Mouse (Mus musculus): ENCODE results near the gene Ran. TPM values are rescaled to one million over a fixed set of nuclear protein-coding genes. Genes with fewer than 3 reads are reported as not detected.

The Ran gene
- polyA plus RNA-seq, 1 experiment from 2014 or later: 948 TPM

- no peak for ATAC-seq (ENCODE audit: low FRiP score)
- no peak for DNase-seq (ENCODE audit: low spot score, missing footprints)
- Histone ChIP-seq H3K36me3 (ENCODE audit: control insufficient read depth, insufficient read depth, low read length) (peaks cover 13% of the 10 kb centered on the region; the same call in 1 of the 2 replicates), H3K4me1 (ENCODE audit: control insufficient read depth, insufficient read depth, low read length) (peaks cover 4% of the 10 kb centered on the region), H3K27ac (ENCODE audit: low read depth, low read length) (no peak overlapping the region), H3K9ac (ENCODE audit: low read length) (no peak overlapping the region), H3K9me3 (ENCODE audit: control insufficient read depth, low read length) (no peaks in the 10 kb centered on the region), H3K27me3 (ENCODE audit: control insufficient read depth, insufficient read depth, low read length) (no peaks in the 10 kb centered on the region), H3K4me3 (ENCODE audit: low read depth, low read length) (no peak overlapping the region), H3K4me2 (no peak overlapping the region)
- 53% methylated on average over 2 of the region's 2 CpGs for WGBS
These were observed 5.2 kb downstream of the Ran start for GRCm38 (mm10) chr5:129025048-129025447.

- Histone ChIP-seq H3K4me2 (no peak overlapping the region), H3K4me3 (ENCODE audit: low read depth, low read length) (no peak overlapping the region), H3K36me3 (ENCODE audit: control insufficient read depth, insufficient read depth, low read length) (peaks cover 13% of the 10 kb centered on the region; the same call in 1 of the 2 replicates), H3K9ac (ENCODE audit: low read length) (no peak overlapping the region), H3K9me3 (ENCODE audit: control insufficient read depth, low read length) (no peaks in the 10 kb centered on the region), H3K4me1 (ENCODE audit: control insufficient read depth, insufficient read depth, low read length) (peaks cover 4% of the 10 kb centered on the region), H3K27ac (ENCODE audit: low read depth, low read length) (no peak overlapping the region), H3K27me3 (ENCODE audit: control insufficient read depth, insufficient read depth, low read length) (no peaks in the 10 kb centered on the region)
- ATAC-seq (ENCODE audit: low FRiP score) (no peak), DNase-seq (ENCODE audit: low spot score, missing footprints) (peak; percentile 89)
- WGBS: 97% methylated on average over 2 of the region's 2 CpGs
These were observed 5.9 kb downstream of the Ran start for GRCm38 (mm10) chr5:129025725-129026124.

- WGBS: 96% methylated on average over 3 of the region's 3 CpGs
- H3K4me1 ChIP-seq (ENCODE audit: control insufficient read depth, insufficient read depth, low read length): peaks cover 4% of the 10 kb centered on the region
- no peaks in the 10 kb centered on the region for H3K9me3 ChIP-seq (ENCODE audit: control insufficient read depth, low read length)
- ATAC-seq (ENCODE audit: low FRiP score): no peak
- H3K9ac ChIP-seq (ENCODE audit: low read length): no peak overlapping the region
- DNase-seq (ENCODE audit: low spot score, missing footprints): peak; percentile 86
- no peak overlapping the region for H3K4me3 ChIP-seq (ENCODE audit: low read depth, low read length)
- H3K27me3 ChIP-seq (ENCODE audit: control insufficient read depth, insufficient read depth, low read length): no peaks in the 10 kb centered on the region
- H3K4me2 ChIP-seq: no peak overlapping the region
- no peak overlapping the region for H3K27ac ChIP-seq (ENCODE audit: low read depth, low read length)
- H3K36me3 ChIP-seq (ENCODE audit: control insufficient read depth, insufficient read depth, low read length): peaks cover 13% of the 10 kb centered on the region; the same call in 1 of the 2 replicates
These were observed 6.3 kb downstream of the Ran start for GRCm38 (mm10) chr5:129026171-129026570.

GRCm38 (mm10) chr5:129026637-129027036 is 6.8 kb downstream of the Ran start:
- Histone ChIP-seq H3K4me1 (ENCODE audit: control insufficient read depth, insufficient read depth, low read length) (peaks cover 3% of the 10 kb centered on the region), H3K36me3 (ENCODE audit: control insufficient read depth, insufficient read depth, low read length) (peaks cover 13% of the 10 kb centered on the region; the same call in 1 of the 2 replicates), H3K4me2 (no peak overlapping the region), H3K4me3 (ENCODE audit: low read depth, low read length) (no peak overlapping the region), H3K9ac (ENCODE audit: low read length) (no peak overlapping the region), H3K27ac (ENCODE audit: low read depth, low read length) (no peak overlapping the region), H3K9me3 (ENCODE audit: control insufficient read depth, low read length) (no peaks in the 10 kb centered on the region), H3K27me3 (ENCODE audit: control insufficient read depth, insufficient read depth, low read length) (no peaks in the 10 kb centered on the region)
- ATAC-seq (ENCODE audit: low FRiP score) (no peak), DNase-seq (ENCODE audit: low spot score, missing footprints) (no peak)
- 82% methylated on average over 1 of the region's 1 CpGs for WGBS

- H3K4me1 ChIP-seq (ENCODE audit: control insufficient read depth, insufficient read depth, low read length): no peaks in the 10 kb centered on the region
- DNase-seq (ENCODE audit: low spot score, missing footprints) (no peak), ATAC-seq (ENCODE audit: low FRiP score) (no peak)
- H3K9me3 ChIP-seq (ENCODE audit: control insufficient read depth, low read length): no peaks in the 10 kb centered on the region
- 67% methylated on average over 5 of the region's 5 CpGs for WGBS
- H3K4me3 ChIP-seq (ENCODE audit: low read depth, low read length): no peak overlapping the region
- no peaks in the 10 kb centered on the region for H3K27me3 ChIP-seq (ENCODE audit: control insufficient read depth, insufficient read depth, low read length)
- H3K4me2 ChIP-seq: no peak overlapping the region
- peaks cover 10% of the 10 kb centered on the region; the same call in 1 of the 2 replicates for H3K36me3 ChIP-seq (ENCODE audit: control insufficient read depth, insufficient read depth, low read length)
- H3K27ac ChIP-seq (ENCODE audit: low read depth, low read length): no peak overlapping the region
- no peak overlapping the region for H3K9ac ChIP-seq (ENCODE audit: low read length)
These were observed 9.4 kb downstream of the Ran start for GRCm38 (mm10) chr5:129029131-129029723.

GRCm38 (mm10) chr5:129036678-129037077 is 16.8 kb downstream of the Ran start:
- Histone ChIP-seq H3K36me3 (ENCODE audit: control insufficient read depth, insufficient read depth, low read length) (no peaks in the 10 kb centered on the region), H3K4me2 (no peak overlapping the region), H3K27ac (ENCODE audit: low read depth, low read length) (no peak overlapping the region), H3K4me1 (ENCODE audit: control insufficient read depth, insufficient read depth, low read length) (no peaks in the 10 kb centered on the region), H3K9me3 (ENCODE audit: control insufficient read depth, low read length) (no peaks in the 10 kb centered on the region), H3K9ac (ENCODE audit: low read length) (no peak overlapping the region), H3K27me3 (ENCODE audit: control insufficient read depth, insufficient read depth, low read length) (no peaks in the 10 kb centered on the region), H3K4me3 (ENCODE audit: low read depth, low read length) (no peak overlapping the region)
- 86% methylated on average over 5 of the region's 5 CpGs for WGBS
- DNase-seq (ENCODE audit: low spot score, missing footprints): no peak
- ATAC-seq (ENCODE audit: low FRiP score): no peak

- H3K4me3 ChIP-seq (ENCODE audit: low read depth, low read length): no peak overlapping the region
- H3K36me3 ChIP-seq (ENCODE audit: control insufficient read depth, insufficient read depth, low read length): no peaks in the 10 kb centered on the region
- H3K9ac ChIP-seq (ENCODE audit: low read length): no peak overlapping the region
- WGBS: 85% methylated on average over 7 of the region's 7 CpGs
- no peaks in the 10 kb centered on the region for H3K4me1 ChIP-seq (ENCODE audit: control insufficient read depth, insufficient read depth, low read length)
- ATAC-seq (ENCODE audit: low FRiP score): no peak
- DNase-seq (ENCODE audit: low spot score, missing footprints): no peak
- H3K4me2 ChIP-seq: no peak overlapping the region
- no peaks in the 10 kb centered on the region for H3K9me3 ChIP-seq (ENCODE audit: control insufficient read depth, low read length)
- H3K27ac ChIP-seq (ENCODE audit: low read depth, low read length): no peak overlapping the region
- H3K27me3 ChIP-seq (ENCODE audit: control insufficient read depth, insufficient read depth, low read length): no peaks in the 10 kb centered on the region
These were observed 17.9 kb downstream of the Ran start for GRCm38 (mm10) chr5:129037739-129038138.

GRCm38 (mm10) chr5:129045641-129046580 is 26.0 kb downstream of the Ran start:
- DNase-seq (ENCODE audit: low spot score, missing footprints) (peak; percentile 88), ATAC-seq (ENCODE audit: low FRiP score) (peak; percentile 64; the same call in 1 of the 2 replicates)
- Histone ChIP-seq H3K4me3 (ENCODE audit: low read depth, low read length) (no peak overlapping the region), H3K9me3 (ENCODE audit: control insufficient read depth, low read length) (no peaks in the 10 kb centered on the region), H3K4me2 (peak overlapping the region; percentile 7; the same call in 1 of the 2 replicates), H3K36me3 (ENCODE audit: control insufficient read depth, insufficient read depth, low read length) (no peaks in the 10 kb centered on the region), H3K9ac (ENCODE audit: low read length) (peak overlapping the region; percentile 20; the same call in 1 of the 2 replicates), H3K4me1 (ENCODE audit: control insufficient read depth, insufficient read depth, low read length) (peaks cover 21% of the 10 kb centered on the region), H3K27ac (ENCODE audit: low read depth, low read length) (peak overlapping the region; percentile 61), H3K27me3 (ENCODE audit: control insufficient read depth, insufficient read depth, low read length) (no peaks in the 10 kb centered on the region)
- 40% methylated on average over 26 of the region's 26 CpGs for WGBS

GRCm38 (mm10) chr5:129049372-129049771 is 29.5 kb downstream of the Ran start:
- no peak for ATAC-seq (ENCODE audit: low FRiP score)
- H3K27me3 ChIP-seq (ENCODE audit: control insufficient read depth, insufficient read depth, low read length): no peaks in the 10 kb centered on the region
- DNase-seq (ENCODE audit: low spot score, missing footprints): no peak
- H3K9me3 ChIP-seq (ENCODE audit: control insufficient read depth, low read length): no peaks in the 10 kb centered on the region
- H3K9ac ChIP-seq (ENCODE audit: low read length): no peak overlapping the region
- no peak overlapping the region for H3K27ac ChIP-seq (ENCODE audit: low read depth, low read length)
- WGBS: 63% methylated on average over 9 of the region's 9 CpGs
- peaks cover 29% of the 10 kb centered on the region for H3K4me1 ChIP-seq (ENCODE audit: control insufficient read depth, insufficient read depth, low read length)
- H3K36me3 ChIP-seq (ENCODE audit: control insufficient read depth, insufficient read depth, low read length): no peaks in the 10 kb centered on the region
- H3K4me2 ChIP-seq: no peak overlapping the region
- no peak overlapping the region for H3K4me3 ChIP-seq (ENCODE audit: low read depth, low read length)
